Mouse (Mus musculus): Measurements from ENCODE around the gene Ccn1.

DNA sequence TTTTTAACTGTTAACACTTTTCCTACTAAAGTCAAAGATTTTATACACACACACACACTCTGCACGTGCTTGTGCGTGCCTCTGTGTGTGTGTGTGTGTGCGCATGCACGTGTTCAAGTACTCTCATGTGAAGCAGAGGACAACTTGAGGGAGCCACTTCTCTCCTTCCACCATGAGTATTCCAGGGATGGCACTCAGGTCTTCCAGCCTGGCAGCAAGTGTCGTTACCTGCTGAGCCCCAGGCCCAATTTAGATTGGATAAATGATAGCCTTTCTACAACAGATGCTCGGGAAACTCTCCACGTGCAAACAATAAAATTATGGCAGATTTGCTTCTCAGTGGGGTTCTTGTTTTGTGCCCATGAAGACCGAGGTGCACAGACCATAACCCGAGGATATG lies 39.5 kb upstream of the Ccn1 start:
- no peak for TF ChIP-seq ZNF384 (IDR thresholded peaks at IDR 0.05; ENCODE audit: low read depth, low read length)
- TF ChIP-seq HCFC1 (IDR thresholded peaks at IDR 0.05; ENCODE audit: borderline replicate concordance, insufficient read depth, low read length) = no peak
- TF ChIP-seq MAFK (IDR thresholded peaks at IDR 0.05; ENCODE audit: insufficient read depth, low read depth, low read length) = no peak

All from ES-E14 (cell line).